Mouse (Mus musculus): ENCODE data around the gene Cops7a. TPM values are rescaled to one million over a fixed set of nuclear protein-coding genes. Genes with fewer than 3 reads are reported as not detected.

Cops7a gene
- total RNA-seq, 2 experiments from 2014 or later = 90.1 to 99.6 TPM

DNA sequence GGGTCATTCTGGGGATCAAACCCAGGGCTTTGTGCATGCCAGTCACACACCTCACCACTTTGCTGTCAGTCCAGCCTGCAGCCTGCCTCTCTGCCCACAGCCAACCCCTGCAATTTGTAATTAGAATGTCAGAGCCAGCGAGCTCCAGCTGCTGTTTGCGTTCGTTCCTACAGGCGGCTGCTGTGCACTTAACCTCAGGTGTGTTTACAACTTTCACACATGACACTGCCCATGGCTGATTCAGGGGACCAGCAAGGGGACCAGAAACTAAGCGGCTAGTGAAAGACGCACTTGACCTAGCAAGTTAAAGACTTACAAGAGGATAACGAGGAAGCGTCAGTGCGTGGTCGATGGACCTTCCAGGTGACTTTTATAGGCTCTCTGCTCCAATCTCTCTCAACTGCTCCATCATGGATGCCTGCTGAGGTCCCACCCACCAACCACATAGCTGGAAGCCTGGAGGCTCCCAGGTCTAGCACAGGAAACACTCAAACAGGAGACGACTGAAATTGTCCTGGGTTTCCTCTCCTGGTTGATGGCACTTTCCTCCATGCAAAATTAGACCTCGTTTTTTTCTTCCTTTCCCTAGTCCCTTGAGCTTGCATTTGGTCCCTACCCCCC, 40.1 kb downstream of the Cops7a start:
- intact Hi-C loops (cut with DNase I) = no loop called here
- DNase-seq = no peak

DNA sequence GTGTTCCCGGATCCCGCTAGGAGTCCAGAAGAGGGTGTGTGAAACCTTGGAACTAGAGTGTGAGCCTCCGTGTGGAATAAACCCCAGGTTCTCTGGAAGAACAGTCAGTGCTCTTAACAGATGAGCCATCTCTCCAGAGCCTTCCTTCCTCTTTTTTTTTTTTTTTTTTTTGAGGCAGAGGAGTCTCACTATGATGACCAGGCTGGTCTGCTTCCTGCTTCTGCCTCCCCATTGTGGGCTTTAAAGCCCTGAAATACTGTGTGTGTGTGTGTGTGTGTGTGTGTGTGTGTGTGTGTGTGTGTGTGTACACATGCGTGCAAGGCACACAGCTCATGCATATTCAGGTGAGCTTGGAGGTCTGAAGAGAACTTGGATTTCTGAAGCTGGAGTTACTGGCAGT, 43.8 kb downstream of the Cops7a start:
- intact Hi-C loops (cut with DNase I) = no loop called here
- DNase-seq = no peak

DNA sequence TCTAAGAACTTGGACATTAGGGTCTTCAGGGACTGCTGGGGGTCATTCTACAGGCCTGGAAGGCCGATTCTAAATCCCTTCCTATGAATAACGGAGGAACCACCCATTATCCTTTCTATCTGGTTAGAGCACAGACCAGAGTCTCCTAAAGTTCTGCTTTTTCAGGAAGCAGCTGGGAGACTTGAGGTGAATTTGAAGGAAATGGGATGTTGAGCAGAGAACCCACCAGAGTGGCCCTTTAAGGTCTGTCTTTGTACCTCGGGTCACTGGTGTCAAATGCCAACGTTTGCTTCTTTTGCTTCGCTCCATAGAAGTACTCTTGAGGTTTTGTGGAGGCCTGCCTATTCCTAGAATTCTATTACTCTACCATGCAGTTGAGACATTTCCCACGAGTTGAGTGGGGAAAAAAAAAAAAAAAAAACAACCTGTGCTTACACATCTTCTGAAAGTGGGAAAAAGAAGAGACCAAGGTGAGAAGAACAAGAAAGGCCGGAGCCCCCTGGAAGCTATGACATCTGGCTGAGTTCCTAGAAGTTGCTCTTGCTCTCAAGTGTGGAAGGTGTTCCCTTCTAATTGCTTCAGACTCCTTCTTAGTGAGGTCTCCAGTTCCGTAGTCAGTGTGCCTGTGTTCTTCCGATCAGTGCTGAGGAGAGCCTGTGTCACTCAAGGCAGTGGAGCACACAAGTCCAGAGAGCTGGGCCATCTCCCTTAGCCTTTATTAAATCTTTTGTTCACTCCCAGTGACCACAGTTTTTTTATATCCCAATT, 44.8 kb downstream of the Cops7a start:
- intact Hi-C loops (cut with DNase I) = no loop called here
- DNase-seq = no peak

DNA sequence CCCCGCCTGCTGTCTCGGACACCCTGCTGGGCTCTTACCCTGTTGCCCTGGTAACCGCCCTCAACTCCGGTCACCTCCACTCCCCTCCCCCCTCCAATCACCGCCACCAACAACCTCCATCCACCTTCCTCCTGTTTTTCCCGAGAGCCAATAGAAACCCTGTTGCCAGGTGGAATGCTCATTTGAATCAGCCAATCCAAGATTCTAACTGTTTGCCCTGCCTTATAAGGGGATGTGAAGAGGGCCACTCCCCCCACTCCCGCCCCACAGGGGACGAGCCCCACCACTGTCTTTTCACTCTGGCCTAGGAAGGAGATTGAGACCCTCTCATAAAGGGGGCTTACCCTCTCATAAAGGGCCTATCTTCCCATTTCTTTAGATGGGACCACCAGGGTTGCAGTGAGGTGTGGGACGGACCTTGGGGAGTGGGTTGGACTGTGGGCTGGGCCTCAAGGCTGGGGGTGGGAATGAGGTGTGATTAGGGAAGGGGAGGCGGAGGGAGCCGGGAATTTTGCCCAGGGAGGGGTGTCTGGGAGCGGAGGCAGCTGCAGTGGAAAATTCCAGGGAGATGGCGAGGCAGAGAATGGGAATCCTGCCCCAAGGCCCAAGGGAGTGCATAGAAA, 45.5 kb downstream of the Cops7a start, which contains the start of gene Ptms:
Gene Ptms, minus strand, starts transcription at position 409 of the 623 bp plus-strand sequence.
- peak; percentile 92 to 94 for DNase-seq
- intact Hi-C loops (cut with DNase I) = loop anchor here (5.0 kb wide), 1 partner anchor 117 kb away; the partner anchor contains the start of gene Ing4

DNA sequence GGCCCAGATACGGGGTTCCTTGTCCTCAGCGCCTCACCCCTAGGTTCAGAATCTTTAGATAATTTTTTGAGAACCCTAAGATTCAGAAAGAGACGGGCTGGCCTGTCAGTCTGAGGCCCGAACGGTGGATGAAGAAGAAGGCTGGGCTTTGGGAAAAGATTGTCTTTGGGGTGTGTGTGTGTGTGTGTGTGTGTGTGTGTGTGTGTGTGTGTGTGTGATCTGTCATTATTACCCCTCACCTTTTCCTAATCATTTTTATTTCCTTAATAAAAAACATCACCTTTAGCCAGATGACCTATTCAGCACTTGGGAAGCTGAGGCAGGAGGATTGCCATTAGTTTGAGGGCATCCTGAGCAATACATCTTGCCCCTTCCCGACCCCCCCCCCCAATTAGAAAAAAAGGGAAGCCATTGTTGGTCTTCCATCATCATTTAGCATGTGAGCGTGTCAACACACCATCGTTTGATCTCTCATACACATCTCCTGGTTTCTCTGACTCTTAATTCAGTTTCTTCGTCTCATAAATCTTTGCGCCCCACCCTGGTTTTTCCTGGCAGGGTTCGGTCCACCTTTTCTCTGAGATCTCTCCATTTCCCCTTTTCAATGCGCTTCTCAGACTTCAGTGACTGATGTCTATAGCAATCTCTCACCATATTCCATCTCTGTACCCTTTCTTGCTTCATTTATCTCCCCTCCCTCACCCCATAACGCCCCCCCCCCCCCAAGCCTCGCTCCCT, 46.3 kb downstream of the Cops7a start:
- peak in 1 of 2 experiments; percentile 15 for DNase-seq
- intact Hi-C loops (cut with DNase I) = loop anchor here (5.0 kb wide), 1 partner anchor 118 kb away; the partner anchor contains the start of gene Ing4

DNA sequence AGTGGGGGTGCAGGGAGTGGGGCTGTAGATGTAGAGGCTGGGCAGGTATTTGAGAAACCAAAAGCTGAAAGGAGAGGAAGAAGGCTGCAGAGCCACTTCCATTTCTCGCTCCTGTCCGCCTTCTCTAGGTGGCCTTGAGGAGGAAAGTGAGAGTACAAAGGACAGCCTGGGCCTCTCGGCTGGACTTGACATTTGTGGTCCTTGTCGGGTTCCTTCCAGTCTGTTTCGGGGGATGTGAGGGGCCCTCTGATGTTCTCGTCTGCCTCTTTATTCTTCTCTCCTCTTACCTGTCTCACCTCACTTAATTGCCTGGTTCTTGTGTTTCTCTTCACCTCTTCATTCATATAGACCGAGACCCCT, 47.0 kb downstream of the Cops7a start:
- no peak for DNase-seq
- intact Hi-C loops (cut with DNase I) = loop anchor here (5.0 kb wide), 1 partner anchor 119 kb away; the partner anchor contains the start of gene Ing4

DNA sequence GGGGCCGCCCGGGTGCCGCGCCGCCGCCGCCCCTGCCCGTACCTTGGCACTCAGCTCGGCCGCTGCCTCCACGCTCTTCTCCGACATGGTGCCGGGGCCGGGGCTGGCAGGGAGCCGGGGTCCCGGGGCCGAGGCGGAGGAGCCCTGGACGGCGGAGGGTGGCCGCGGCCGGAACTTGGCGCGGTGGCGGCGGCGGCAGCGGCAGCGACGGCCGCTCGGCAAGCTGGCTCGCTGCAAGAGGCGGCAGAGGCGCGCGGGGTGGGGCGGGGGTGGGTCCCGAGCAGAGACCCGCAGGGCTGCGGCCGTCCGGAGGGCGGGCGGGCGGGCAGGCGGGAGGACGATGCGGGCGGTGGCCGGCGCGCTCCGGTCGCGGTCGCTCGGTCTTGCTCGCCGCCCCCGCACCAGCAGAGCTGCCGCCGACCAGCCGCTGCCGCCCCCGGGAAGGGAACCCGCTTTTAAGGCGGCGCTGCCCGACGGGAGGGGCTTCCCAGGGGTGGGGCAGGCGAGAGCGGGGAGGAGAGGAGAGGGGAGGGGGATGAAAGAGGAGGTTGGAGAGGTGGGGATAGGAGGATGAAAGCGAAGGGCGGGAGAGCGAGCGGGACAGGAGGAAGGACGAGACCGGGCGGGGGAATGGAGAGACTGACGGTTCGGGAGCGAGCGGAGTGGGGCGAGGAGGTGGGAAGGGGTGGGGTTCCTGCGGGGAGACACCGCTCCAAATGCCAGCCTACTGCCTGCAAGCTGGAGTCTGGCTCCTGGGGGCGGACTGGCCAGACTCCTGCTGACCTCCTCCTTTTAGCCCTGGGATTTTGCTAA, 47.6 kb downstream of the Cops7a start:
- DNase-seq = peak; percentile 91 to 95
- intact Hi-C loops (cut with DNase I) = loop anchor here (1.0 to 5.0 kb wide), 2 partner anchors 13 to 120 kb away; partner anchors contain the start of gene Ing4

DNA sequence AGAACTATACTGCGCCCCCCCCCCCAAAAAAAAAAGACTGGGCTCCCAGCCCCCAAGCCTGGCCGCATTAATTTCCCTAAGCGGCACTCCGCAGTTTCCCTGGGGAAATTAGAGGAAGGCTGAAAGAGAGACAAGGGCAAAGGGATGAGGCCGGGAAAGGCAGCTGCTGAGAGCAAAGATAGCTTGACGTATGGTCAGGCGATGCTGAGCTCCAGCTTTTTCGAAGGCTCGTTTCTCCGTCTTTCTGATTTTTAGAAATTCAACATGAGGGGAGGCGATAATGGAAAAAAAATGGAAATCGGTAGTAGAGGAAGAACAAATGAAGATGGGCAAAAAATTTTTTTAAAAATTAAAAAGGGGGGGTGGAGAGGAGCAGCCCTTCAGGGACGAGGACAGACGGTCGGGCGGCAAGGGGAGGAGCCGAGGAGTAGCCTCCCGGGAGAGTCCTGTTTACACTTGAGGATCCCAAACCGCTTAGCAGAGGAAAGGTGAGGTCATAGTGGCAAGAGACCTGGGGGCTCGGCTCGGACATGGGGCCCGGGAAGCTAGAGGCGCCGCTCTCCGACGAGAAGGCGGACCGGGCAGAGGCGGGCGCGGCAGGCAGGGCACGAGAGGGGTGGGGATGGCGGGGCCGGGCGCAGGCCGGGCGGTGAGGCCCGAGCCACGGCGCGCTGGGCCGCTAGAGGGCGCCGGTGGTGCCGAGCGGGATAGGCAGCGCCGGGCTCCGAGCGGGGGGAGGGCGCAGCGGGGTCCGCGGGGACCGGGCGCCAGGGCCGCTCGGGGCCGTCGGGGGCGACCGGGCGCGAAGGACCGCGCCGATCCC, 48.4 kb downstream of the Cops7a start:
- peak; percentile 98 for DNase-seq
- intact Hi-C loops (cut with DNase I) = loop anchor here (1.0 to 5.0 kb wide), 2 partner anchors 13 to 120 kb away; partner anchors contain the start of gene Ing4

DNA sequence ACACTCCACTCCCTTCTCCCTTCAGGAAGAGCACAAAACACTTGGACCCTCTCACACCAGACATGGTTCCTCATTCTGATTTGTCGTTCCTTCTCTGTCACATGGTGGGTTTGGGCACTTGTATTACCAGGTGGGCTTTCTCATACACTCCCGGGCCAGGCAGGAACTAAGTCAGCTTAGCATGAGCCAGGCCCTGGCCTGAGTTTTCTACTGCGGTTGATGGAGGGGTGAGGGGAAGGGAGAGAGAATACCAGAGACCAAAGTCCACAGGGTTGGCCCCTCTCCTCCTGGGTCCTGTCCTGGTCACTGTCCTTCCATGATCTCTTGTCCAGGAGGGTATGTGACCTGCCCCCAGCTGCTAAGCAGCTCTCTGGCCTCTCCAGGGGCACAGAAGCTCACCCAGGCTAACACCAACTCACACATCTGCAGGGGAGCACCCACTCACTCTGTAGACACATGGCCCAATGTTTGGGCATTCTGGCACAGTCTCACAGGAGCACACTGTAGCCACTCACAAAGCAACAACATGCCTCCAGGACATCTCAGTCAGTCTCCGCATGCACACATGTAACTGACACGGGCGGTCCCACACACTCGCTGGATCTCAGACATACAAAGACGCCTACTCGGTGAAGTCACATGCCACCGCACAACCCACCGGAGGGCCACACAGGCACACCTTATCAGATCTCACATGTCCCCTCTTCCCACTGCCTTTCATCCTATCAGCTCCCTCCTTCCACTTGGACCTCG, 49.2 kb downstream of the Cops7a start:
- intact Hi-C loops (cut with DNase I) = loop anchor here (5.0 kb wide), 1 partner anchor 121 kb away; the partner anchor contains the start of gene Ing4
- DNase-seq = peak in 1 of 2 experiments; percentile 25

DNA sequence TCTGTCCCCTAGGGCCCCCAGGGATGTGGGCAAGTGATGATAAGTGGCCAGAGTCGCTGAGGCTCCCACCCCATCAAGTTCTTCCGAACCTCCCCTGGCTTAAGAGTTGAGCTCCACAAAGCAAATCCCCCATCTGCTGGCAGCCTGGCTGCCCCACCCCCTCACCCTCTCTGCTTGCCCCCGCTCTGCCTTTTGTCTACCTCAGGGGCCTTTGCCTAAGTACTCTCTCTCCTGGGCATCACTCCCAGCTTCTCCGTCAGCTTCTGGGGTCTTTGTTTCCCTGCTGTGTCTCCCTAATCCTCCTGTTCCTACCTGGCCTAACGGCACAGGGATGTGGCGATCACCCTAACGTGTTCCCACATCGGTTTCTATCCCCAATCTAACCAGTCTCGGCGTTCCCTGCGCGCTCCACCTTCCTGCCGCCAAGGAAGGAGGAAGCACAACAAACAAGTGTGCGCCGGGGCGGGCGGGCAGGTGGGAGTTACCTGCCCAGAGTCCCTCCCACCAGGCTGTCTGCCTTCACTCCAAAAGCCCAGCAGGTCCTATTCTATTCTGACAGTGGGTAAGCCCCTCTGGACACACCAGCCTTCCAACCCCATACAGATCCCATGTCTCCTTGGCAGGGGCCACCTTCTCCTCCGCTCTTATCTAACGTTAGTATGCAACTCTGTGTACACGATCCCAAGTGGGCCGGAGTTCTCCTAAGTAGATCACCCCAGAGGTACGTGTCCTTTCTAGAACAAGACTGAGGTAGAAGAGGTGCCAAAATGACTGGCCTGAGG, 50.0 kb downstream of the Cops7a start:
- DNase-seq = peak in 1 of 2 experiments; percentile 9
- intact Hi-C loops (cut with DNase I) = loop anchor here (5.0 kb wide), 1 partner anchor 122 kb away; the partner anchor contains the start of gene Ing4

DNA sequence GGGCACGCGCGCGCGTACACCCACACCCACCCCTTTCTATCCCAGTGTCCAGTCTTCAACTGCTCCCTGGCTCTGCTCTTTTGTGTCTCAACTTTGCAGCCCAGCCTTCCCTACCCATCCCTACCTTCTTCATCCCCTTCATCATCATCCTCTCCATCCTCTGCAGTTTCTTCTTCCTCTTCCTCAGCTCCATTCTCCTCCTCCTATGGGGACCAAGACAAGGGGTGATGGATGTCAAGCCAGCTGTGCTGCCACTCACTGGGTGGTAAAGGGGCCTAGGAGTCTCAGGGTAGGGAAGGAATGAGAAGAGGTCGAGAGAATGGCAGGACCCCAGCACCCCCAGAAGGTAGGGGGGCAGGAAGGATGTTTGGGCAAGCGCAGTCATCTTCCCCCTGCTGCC, 50.8 kb downstream of the Cops7a start:
- no peak for DNase-seq
- intact Hi-C loops (cut with DNase I) = no loop called here

DNA sequence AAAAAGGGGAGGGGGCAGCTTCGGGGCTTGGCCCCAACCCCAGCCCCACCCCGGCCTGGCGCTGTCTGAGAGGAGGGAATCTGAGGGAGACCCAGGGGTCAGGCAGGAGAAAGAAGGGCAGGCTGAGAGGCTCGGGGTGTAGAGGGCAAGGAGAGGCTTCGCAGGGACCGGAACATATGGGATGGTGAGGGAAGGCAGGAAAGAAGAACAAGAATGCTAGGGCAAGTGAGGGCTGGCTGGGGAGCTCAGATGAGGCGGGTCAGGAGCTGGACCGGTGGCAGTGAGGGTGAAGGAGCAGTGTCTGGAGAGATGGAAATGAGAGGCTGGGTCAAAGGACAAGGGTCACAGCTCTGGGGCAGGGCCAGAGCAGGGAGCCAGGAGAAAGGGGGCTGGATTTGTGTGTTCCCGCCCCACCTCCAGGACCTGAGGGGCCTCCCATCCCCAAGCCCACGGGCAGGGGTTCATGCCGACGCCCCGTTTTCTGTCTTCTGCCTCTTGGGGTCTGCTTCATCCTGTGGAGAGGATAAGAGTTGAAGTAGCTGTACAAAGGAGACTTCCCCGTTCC, 51.5 kb downstream of the Cops7a start:
- intact Hi-C loops (cut with DNase I) = no loop called here

DNA sequence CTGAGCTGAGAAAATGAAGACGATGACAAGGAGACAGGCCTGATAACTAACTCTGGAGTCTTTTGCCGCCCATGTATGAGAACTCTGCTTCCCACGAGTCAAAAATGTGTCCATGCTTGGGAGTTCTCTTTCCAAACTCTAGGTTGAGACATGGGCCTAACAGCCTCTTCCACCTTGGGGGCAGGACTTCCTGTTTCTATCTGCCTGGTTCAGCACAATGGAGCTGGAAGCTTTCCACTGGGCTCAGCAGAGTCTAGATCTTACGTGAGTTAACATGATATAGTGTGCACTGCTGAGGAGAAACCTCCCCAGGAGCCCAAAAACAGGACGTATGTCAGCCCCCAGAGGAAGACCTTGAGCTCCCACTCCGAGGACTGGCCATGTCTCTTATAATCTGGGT, 52.1 kb downstream of the Cops7a start:
- intact Hi-C loops (cut with DNase I) = no loop called here
- peak in 1 of 2 experiments; percentile 16 for DNase-seq

More for the DNA sequence above, 51.5 kb downstream of the Cops7a start:
- DNase-seq = no peak

DNA sequence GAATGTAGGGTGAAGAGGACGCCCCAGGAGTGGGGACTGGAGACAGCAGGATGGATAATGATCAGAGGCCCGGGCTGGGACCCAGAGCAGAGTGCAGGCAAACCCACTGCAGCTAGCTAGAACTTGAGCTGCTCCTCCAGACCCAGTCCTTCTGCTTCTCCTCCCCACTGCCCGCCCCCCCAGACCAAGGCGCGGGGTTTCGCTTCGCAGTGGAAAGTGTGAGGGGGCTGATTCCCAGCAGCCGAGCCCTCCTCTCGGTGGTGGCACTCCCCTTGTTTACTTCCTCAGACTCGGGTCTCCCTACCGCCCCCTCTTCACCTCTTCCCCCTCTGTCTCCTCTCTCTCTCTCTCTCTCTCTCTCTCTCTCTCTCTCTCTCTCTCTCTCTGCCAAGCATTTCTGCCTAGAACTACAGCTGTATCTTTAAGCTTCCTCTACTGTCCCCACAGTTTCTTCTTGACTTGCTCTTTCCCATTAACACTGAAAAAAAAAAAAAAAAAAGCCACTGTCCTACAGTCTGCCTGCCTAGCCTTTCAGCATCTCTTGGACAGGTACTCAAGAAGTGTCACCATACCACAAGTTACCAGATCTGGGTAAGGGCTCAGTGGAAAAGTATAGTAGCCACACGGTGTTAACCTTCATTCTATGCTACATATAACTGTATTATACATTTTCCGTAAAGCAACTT, 53.7 kb downstream of the Cops7a start, which contains the start of gene Lag3:
Gene Lag3, minus strand, starts transcription at position 173 of the 686 bp plus-strand sequence.
- intact Hi-C loops (cut with DNase I) = no loop called here

DNA sequence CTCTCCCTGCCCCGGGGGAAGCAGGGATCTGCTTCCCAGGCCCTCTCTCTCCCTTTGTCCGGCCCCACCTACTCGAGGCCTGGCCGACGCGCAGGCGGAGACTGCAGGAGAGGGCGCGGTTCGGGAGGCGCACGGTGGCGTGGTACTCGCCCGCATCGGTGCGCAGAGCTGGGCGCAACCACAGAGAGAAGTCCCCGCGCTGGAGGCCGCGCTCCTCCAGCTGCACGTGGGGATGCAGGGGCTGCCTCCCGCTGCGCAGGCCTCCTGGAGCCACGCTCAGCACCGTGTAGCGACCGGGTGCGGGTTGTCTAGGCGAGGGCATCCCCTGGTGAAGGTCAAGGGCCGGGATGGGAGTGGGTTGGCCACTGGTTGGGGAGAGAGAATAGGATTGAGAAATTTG, 55.3 kb downstream of the Cops7a start:
- peak in 1 of 2 experiments; percentile 11 for DNase-seq
- intact Hi-C loops (cut with DNase I) = no loop called here

More for the DNA sequence above, 53.7 kb downstream of the Cops7a start, which contains the start of gene Lag3:
- no peak for DNase-seq

All from heart, postnatal 14 days (tissue).